In genomic region chr6:89631809-89632562, GRCm38 (mm10) we compare ENCODE assay signal across 8 mouse cellular contexts. TPM values are rescaled to one million over a fixed set of nuclear protein-coding genes. Genes with fewer than 3 reads are reported as not detected.
DNase-seq lines count a peak whose midpoint lies in the region; ATAC-seq and TF ChIP-seq lines count a peak whose summit lies in the region.

No protein-coding gene starts in this region.

- TF ChIP-seq CTCF in G1E (IDR thresholded peaks at IDR 0.05; ENCODE audit: low read depth, low read length): peak; percentile 45; the same call in 1 of the 2 replicates

- 10% methylated on average over 10 of the region's 10 CpGs for WGBS in forebrain, embryonic 15.5 days

- H3K4me2 ChIP-seq in forebrain, embryonic 15.5 days (replicated peaks): 0 out of 2 replicates have a peak overlapping the region, but pooled peaks have one; percentile 22

- DNase-seq in G1E (ENCODE audit: low spot score): peak; percentile 34
- DNase-seq in heart, postnatal 4 days: peak; percentile 86
- DNase-seq in layer of hippocampus, adult 8-10 months (ENCODE audit: low spot score in 2 of 2): peak; percentile 81 to 87
- DNase-seq in lung, postnatal 25 days (ENCODE audit: low spot score): peak; percentile 87
- DNase-seq in retina, postnatal 1 day: peak; percentile 92
- peak; percentile 80 for DNase-seq in thymus, postnatal 4 days

- H3K36me3 ChIP-seq in G1E (replicated peaks): no peaks in the 10 kb centered on the region
- no peaks in the 10 kb centered on the region for H3K36me3 ChIP-seq in forebrain, embryonic 15.5 days

- no peak overlapping the region for H3K9ac ChIP-seq in forebrain, embryonic 15.5 days (replicated peaks)

- H3K27ac ChIP-seq in forebrain, embryonic 15.5 days (replicated peaks): no peak overlapping the region

- no peaks in the 10 kb centered on the region for H3K9me3 ChIP-seq in G1E (replicated peaks)
- no peaks in the 10 kb centered on the region for H3K9me3 ChIP-seq in forebrain, embryonic 15.5 days

- ATAC-seq in G1E (ENCODE audit: extremely low read depth, insufficient number of reproducible peaks, low FRiP score, poor library complexity, severe bottlenecking): no peak
- ATAC-seq in cerebellum, adult (ENCODE audit: insufficient number of reproducible peaks, low FRiP score, low TSS enrichment): peak; percentile 89
- peak; percentile 82 for ATAC-seq in forebrain, embryonic 15.5 days (replicated peaks)

- H3K4me3 ChIP-seq in G1E (ENCODE audit: low read depth, low read length): no peak overlapping the region
- no peak overlapping the region for H3K4me3 ChIP-seq in forebrain, embryonic 15.5 days

- H3K27me3 ChIP-seq in G1E (ENCODE audit: insufficient read depth, low read length): peaks cover 28% of the 10 kb centered on the region
- no peaks in the 10 kb centered on the region for H3K27me3 ChIP-seq in forebrain, embryonic 15.5 days

- no peaks in the 10 kb centered on the region for H3K4me1 ChIP-seq in G1E (ENCODE audit: insufficient read depth, low read depth, low read length)
- H3K4me1 ChIP-seq in forebrain, embryonic 15.5 days: peaks cover 3% of the 10 kb centered on the region

RNA-seq across cellular contexts. Expression of gene Txnrd3, which starts 11.8 kb away (rescaled TPM):
- 2.3 and 3.9 TPM in 2 replicates for total RNA-seq in G1E (2014; fragmentation: Nextera tagmentation)
- 6.8 and 7.2 TPM in 2 replicates for total RNA-seq in G1E (2017)
- 4.1 and 5.7 TPM in 2 replicates for polyA plus RNA-seq in G1E (2012)
- 11.7 and 12.1 TPM in 2 replicates for polyA plus RNA-seq in forebrain, embryonic 15.5 days (2015; fragmentation: Nextera tagmentation; extraction: Ambion mirVana)
- total RNA-seq in heart, postnatal 4 days (2021): 10 to 100 TPM; 27.1 to 27.3 TPM
- 1 to 10 TPM; 2.9 to 6.3 (median 4.1) TPM for total RNA-seq in layer of hippocampus, adult 8-10 months (2022)

RNA-seq across cellular contexts. Expression of gene Chchd6, which starts 36.5 kb away (rescaled TPM):
- 7.1 and 9.0 TPM in 2 replicates for total RNA-seq in G1E (2014; fragmentation: Nextera tagmentation)
- total RNA-seq in G1E (2017): 4.7 and 5.3 TPM in 2 replicates
- polyA plus RNA-seq in G1E (2012): 13.3 and 15.8 TPM in 2 replicates
- polyA plus RNA-seq in forebrain, embryonic 15.5 days (2015; fragmentation: Nextera tagmentation; extraction: Ambion mirVana): 145 and 146 TPM in 2 replicates
- total RNA-seq in heart, postnatal 4 days (2021): 10 to 100 TPM; 18.8 to 19.8 TPM
- total RNA-seq in layer of hippocampus, adult 8-10 months (2022): 10 to 100 TPM; 68.3 to 73.7 (median 71.1) TPM

Comparison
In these comparisons a context has a peak if more than half of its experiments do, and no peak if none do; other contexts are left out.
1. DNase-seq: peak in every context shown above with its lines; median percentile 92 in retina, postnatal 1 day; 87 in lung, postnatal 25 days; 86 in heart, postnatal 4 days; 84 in layer of hippocampus, adult 8-10 months; 80 in thymus, postnatal 4 days; 34 in G1E.